Mouse (Mus musculus): ENCODE results near the gene Scrn1.

Scrn1 gene

DNA sequence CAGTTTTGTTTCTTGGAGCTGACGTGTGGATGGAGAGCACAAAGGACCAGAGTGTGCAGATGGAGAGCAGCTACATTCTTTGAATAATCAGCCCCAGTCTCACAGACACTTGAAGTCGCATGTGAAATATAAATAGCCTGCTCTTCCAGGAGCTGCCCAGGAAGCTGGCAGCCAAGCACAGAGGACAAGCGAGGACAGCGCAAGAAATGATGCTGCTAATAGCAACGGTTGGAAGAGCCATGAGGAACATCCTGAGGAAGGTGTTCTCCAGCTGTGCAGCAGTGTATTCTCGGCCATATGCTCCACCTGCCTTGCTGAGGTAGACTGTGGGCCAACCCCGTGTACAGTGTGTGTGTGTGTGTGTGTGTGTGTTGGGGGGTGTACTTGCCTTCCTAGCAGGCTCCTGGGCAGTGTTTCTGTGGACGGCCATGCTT is 35.2 kb downstream of the Scrn1 start:
- no peak for DNase-seq (ENCODE audit: low read depth, low spot score)

- no peak for DNase-seq (ENCODE audit: low read depth, low spot score)
Observed at GRCm38 (mm10) chr6:54530182-54530581, 36.1 kb downstream of the Scrn1 start.

GRCm38 (mm10) chr6:54528666-54529065 is 37.6 kb downstream of the Scrn1 start:
- DNase-seq (ENCODE audit: low read depth, low spot score): no peak

DNA sequence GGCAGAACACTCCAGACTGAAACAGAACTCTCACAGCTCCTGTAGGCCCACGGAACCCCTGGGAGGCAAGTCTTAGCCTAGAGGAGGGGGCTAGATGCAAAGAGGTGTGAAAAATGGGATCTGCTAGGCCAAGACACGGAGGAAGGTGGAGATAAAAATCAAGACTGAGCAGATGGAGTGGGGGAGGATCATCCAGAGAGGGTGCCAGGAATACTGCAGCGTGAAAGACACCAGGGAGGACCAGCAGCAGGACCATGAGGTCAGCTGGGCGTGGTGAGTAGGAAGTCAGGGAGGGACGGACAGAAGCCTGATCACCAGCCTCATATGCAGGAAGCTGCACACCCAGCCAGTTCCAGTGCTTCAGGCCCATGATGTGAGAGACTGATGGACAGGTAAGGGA is 47.5 kb downstream of the Scrn1 start:
- no peak for DNase-seq (ENCODE audit: low read depth, low spot score)

- DNase-seq (ENCODE audit: low read depth, low spot score): no peak
Observed at GRCm38 (mm10) chr6:54516512-54517134, 49.7 kb downstream of the Scrn1 start.

GRCm38 (mm10) chr6:54512256-54512655 is 54.0 kb downstream of the Scrn1 start:
- no peak for DNase-seq (ENCODE audit: low read depth, low spot score)

DNA sequence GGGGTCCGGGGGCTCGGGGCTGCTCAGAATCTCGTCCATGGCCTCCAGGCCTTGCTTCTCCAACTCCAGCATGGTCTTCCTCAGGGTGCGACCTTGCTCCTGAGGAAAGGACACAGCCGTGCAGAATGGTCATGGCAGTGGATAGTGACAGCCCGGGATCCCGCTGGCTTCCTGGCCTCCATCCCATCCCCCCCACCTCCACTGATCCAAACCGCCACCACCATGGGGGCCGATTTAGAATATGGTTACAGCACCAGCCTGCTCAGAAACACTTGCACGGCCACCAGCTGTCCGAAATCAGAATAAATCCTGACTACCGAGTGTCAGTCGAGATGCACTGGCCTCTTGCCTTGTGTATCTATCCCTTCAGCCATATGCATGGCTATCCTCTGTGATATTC is 57.0 kb downstream of the Scrn1 start:
- no peak for DNase-seq (ENCODE audit: low read depth, low spot score)

- no peak for DNase-seq (ENCODE audit: low read depth, low spot score)
Observed at GRCm38 (mm10) chr6:54508256-54508793, 58.0 kb downstream of the Scrn1 start.

DNA sequence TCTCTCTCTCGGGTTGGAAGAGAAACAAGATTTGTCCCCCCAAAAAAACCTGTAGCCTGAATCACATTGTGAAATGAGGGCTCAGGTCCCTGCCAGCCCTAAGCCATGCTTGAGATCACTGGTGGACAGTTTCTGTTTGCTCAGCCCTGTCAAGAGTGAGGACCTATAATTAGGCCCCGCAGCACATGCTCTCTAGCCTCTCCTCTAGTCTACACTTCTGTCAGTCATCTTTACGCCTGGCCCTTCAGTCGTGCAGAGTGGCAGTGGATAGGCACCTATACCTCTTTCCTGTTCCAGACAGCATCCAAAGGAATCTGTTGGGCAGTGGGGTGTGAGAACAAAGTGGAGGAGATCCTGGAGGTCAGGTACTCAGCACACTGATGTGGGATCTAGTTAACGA is 58.5 kb downstream of the Scrn1 start:
- DNase-seq (ENCODE audit: low read depth, low spot score): no peak

- peak; percentile 75 for DNase-seq (ENCODE audit: low read depth, low spot score)
Observed at GRCm38 (mm10) chr6:54507002-54507401, 59.3 kb downstream of the Scrn1 start.

DNA sequence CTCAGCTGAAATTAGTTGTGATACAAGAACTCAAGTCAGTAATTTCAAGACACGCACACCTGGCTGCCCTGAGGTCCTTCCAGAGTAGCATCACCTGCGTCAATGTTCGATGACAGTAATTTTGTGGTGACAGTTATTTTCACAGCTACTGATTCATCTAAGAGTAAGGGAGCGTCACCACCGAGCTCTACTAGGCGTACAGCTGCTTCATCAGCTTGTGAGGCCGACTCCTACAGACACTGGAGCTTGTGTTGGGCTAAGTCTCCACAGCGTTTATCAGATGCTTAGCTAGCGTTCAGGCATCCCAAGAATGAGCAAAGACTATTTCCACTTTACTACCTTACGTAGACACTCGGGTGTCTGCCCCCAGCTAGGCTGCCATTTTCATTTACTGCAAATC is 60.0 kb downstream of the Scrn1 start:
- DNase-seq (ENCODE audit: low read depth, low spot score): no peak

GRCm38 (mm10) chr6:54502661-54503115 is 63.6 kb downstream of the Scrn1 start:
- DNase-seq (ENCODE audit: low read depth, low spot score): no peak

DNA sequence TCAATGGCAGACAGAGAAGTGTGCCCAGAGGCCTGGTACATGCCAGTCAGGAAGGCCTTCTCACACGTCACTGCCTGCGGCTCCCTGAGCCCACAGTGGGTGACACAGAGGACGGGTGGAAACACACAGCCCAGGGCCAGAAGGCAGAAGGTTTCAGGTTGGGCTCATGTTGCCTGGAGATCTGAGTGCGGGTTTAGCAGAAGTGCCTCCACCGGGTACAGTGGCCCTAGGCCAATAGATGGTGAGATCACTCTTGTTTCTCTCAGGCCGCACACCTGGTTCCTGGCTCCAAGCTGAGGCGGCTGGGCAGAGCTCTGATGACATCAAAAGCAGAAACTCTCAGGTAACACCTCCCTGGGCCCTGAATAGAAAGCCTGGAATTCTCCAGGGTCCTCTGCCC is 70.1 kb downstream of the Scrn1 start:
- no peak for DNase-seq (ENCODE audit: low read depth, low spot score)

- DNase-seq (ENCODE audit: low read depth, low spot score): no peak
Observed at GRCm38 (mm10) chr6:54494612-54495398, 71.5 kb downstream of the Scrn1 start.

DNA sequence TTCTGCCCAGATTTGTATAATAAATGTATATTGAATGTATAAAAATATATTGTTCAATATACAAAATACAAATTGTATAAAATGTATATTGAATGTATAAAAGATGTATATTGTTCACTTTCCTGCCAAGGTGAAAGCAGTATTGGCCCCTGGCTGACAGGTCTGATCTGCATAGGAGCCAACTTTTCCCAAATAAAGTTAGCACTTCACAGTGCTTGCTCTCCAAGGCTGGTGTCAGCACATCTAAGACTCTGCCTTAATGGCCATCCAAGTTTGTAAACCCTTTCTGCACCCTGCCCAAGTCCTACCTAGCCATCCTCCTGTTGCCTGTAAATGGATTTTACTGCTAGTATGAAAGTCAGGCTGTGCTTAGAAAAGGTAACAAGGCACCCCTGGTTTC is 72.2 kb downstream of the Scrn1 start:
- no peak for DNase-seq (ENCODE audit: low read depth, low spot score)

DNA sequence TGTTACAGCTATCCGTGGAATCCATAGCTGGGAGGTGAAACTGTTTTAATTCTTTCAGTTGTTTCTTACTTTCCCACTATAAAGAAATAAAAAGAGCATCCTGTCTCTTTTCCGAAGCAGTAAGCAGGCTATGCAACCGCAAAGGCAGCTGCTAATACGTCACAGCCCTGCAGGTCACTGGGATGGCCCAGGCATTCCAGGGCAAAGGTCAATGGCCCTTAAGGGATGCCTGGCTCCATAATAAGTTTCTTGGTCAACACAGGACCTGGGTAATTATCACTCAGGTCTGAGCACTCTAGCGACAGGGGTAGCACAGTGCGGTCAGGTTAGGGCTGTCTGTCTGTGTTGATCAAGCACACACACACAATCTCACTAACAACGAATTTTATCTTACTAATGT is 75.2 kb downstream of the Scrn1 start:
- DNase-seq (ENCODE audit: low read depth, low spot score): no peak

DNA sequence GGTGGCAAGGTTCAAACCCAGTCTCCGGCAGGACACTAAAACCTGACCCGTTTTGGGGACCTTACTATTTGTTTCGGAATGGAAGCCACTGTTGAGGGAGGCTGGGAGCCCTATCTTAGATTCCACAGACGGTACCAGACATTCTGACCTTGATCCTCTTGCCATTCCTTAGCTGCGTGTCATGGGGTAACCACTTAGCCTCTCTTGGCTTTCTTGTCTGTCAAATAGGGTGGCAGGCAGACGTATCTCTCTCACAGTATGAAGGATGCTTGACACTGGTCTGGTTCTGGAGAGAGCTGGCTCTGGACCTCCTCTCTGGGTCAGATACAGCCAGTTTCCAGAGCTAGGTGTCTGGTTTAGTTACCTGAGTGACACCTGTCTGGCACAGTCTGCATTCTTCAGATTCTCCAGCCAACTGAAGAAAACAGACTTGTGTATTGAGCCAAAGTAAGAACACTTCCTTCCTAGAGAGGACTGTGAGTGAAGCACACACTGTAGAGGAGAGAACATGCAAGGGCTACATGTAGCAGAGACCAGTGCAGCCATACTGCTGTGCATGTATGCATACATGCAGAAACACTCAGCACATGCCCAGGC is 80.2 kb downstream of the Scrn1 start:
- DNase-seq (ENCODE audit: low read depth, low spot score): no peak

DNA sequence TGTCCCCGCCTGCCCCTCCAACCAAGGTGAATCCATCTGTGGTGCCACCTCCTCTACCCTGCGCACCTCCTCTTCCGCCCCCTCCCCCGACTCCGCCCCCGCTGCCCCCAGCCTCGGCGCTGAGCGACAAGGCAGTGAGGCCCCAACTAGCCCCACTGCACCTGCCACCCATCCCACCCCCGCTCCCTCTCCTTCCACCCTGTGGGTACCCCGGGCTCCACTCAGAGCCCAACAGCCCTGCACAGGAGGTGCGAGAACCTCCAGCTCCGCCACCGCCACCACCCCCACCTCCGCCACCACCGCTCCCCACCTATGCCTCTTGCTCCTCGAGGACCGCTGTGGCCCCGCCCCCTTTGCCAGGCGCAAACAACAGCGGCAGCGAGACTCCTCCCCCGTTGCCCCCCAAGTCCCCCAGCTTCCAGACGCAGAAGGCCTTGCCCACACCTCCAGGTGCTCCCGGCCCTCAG is 80.8 kb downstream of the Scrn1 start:
- no peak for DNase-seq (ENCODE audit: low read depth, low spot score)

DNA sequence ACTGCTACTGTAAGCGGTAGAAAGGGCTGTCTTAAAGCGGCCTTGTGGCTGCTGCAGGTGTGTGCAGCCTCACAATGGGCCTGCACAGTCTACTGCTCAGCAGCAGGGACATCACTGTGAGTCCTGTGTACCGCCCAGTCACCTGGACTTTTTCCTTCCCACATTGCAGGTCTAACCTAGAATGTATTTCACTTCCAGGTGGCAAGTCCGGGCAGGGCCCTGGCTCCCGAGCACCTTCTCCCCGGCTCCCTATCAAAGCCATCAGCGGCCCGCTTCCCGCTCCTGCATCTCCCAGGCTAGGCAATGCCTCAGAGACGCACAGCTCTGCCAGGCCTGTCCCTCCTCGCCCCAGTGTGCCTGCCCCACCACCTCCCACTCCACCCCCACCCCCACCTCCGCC is 81.3 kb downstream of the Scrn1 start:
- no peak for DNase-seq (ENCODE audit: low read depth, low spot score)

DNA sequence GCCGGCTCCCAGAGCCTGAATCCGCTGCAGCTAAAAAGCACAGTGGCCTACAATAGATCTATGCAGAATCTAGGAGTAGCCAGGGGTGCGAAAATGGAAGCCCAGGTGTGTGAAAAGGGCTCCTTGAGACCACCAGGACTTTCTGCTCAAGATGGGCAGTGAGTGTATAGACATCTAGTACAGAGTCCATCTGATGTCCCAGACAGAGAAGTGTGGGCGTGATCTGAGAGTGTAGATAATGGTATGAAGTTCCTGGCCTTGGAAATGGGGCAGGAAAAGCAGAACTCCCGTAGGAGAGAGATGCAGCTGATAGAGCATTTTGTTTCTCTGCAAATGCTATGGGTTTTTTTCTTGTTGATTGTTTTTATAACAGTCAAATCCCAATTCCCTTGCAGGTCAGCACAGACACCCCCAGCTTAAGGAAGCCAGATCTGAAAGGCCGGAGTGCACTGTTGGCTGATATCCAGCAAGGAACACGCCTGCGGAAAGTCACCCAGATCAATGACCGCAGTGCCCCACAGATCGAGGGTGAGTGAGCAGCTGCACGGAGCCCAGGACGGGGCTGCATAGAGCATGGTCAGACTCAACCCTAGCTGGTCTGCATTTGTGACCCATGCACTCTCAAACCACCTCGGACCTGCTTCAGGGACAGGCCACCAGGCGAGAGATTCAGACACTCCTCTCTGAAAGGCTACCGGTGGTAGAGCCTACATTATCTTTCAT is 84.7 kb downstream of the Scrn1 start:
- DNase-seq (ENCODE audit: low read depth, low spot score): no peak

- no peak for DNase-seq (ENCODE audit: low read depth, low spot score)
Observed at GRCm38 (mm10) chr6:54478646-54479324, 87.5 kb downstream of the Scrn1 start.

Data from mesoderm, embryonic 11.5 days (tissue).